Mouse (Mus musculus) thymus, adult 2 months (tissue): ENCODE data around the gene Nt5e.

ENCODE experiments used
- CTCF ChIP-seq: fragments of 200-500 bp; IDR thresholded peaks from 2 replicates; pipeline ENCODE4 v1.5.1; 2012; ENCODE audit warnings: mild to moderate bottlenecking, control low read depth, low read length, moderate library complexity, borderline replicate concordance; ENCODE audit not compliant: control insufficient read depth, poor library complexity, insufficient read depth; ENCODE audit errors: extremely low read depth
- POLR2A ChIP-seq: fragments of 200-500 bp; IDR thresholded peaks from 2 replicates; pipeline ENCODE4 v1.6.1; 2012; ENCODE audit warnings: mild to moderate bottlenecking, low read length, control low read depth, moderate library complexity; ENCODE audit not compliant: control insufficient read depth, poor library complexity, insufficient read depth; ENCODE audit errors: extremely low read depth

- TF ChIP-seq CTCF (no peak), POLR2A (no peak)
Measured at GRCm38 (mm10) chr9:88340819-88341218, 13.8 kb downstream of the Nt5e start.
